Mouse (Mus musculus) NIH3T3 (cell line): Measurements from ENCODE around the gene Trank1.

Source experiments
- DNase-seq: peaks from one replicate; pipeline ENCODE4 v3.0.0-alpha.2; 2012; ENCODE audit warnings: low read depth

Trank1 gene

DNA sequence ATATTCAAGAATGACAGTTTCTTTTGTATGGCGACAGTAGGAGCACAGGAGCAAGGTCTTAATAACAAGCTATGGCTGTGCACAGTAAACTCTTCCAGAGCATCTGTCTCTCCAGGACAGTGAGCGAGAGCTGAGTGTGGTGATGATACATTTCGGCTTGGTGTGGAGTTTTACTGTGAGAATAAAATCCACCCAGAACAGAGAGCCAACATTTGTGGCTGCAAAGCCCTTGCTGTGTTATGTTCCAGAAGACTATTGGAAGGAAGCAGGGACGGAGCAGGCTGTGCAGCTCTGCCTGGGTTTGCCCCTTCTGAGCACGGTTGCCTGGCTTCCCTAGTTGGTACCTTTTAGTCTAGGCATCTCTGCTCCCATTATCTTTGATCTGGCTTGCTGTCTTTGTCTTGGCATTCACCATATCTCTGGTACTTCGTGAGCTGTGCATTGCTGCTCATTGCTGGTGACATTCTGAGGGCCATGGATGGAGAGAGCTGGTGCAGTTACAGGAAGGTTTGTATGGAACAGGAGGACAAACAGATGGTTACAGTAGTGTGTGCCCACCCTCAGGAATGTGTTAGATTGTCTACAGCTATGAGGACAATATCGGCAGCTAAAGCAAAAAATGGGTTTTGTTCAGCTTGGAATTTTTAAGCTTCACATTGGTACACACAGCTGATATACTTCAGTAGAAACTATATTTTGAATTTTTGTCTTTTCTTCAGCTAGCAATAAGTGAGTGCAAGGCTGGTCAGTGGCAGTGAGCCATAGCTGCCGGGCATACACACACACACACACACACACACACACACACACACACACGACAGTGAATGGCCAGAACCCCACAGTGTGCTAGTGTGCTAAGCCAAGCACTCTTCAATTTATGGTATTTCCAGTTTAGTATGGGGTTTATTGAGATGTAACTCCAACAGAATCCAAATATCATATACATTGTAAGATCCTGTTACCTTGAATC is 69.8 kb downstream of the Trank1 start:
- no peak for DNase-seq

GRCm38 (mm10) chr9:111382469-111382868 is 70.9 kb downstream of the Trank1 start:
- DNase-seq = no peak

GRCm38 (mm10) chr9:111383046-111383445 is 71.5 kb downstream of the Trank1 start:
- DNase-seq = no peak

DNA sequence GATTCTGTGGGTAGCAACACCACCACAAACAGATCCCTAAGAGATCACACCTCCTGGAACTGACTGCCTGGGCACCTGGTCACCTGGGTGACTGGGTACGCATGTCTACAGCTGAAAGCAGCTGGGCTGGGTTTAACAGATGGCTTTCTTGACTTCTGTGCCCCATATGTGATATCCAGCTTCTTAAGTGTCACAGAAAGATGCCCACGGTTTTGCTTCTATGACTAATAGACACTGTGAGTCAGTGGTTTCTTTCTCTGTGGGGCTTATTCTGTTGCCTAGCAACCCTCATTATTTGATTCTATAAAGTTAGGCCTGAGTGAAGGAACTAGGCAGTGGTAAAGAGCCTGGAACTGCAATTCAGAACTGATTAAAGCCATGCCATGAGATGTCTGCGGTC is 72.2 kb downstream of the Trank1 start:
- peak; percentile 12 for DNase-seq

- no peak for DNase-seq
Measured at GRCm38 (mm10) chr9:111385526-111386491, 74.3 kb downstream of the Trank1 start.

DNA sequence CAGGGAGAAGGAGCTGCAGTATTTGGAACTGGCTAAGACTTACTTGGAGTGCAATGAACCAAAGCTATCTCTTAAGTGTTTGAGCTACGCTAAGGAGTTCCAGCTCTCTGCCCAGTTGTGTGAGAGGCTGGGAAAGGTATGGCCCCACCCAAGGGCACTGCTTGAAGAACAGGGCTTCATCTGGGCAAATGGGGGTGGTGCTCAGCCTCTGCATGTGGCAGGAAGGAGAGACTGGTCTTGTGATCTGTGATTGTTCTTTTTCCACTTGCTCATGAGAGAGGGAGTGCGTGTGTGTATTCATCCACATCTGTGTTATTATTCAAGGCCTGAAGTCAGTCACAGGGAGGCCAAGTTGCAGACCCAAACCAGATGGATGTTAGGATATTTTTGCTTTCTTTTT is 75.0 kb downstream of the Trank1 start:
- no peak for DNase-seq

GRCm38 (mm10) chr9:111387576-111387975 is 76.0 kb downstream of the Trank1 start:
- DNase-seq = no peak

- peak; percentile 10 for DNase-seq
Measured at GRCm38 (mm10) chr9:111390016-111390415, 78.5 kb downstream of the Trank1 start.

DNA sequence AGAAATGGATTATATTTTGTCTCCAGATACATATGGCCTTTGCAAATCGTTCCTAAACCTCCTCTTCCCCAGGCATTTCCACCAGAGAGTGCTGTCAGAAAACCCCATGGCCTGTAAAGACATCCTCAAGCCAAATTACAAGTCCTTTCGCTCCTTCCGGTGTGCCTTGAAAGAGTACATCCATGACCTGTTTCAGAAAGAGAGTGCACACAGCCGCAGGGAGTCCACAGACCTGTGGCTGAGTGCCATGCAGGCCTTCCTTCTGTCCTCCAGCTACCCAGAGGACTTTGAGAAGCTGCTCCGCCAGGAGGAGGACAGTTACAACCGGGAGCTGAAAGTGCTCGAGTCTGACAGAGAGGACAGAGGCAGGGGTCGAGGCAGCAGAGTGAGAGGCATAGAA is 79.5 kb downstream of the Trank1 start:
- DNase-seq = no peak

- DNase-seq = no peak
Measured at GRCm38 (mm10) chr9:111391926-111392442, 80.4 kb downstream of the Trank1 start.

DNA sequence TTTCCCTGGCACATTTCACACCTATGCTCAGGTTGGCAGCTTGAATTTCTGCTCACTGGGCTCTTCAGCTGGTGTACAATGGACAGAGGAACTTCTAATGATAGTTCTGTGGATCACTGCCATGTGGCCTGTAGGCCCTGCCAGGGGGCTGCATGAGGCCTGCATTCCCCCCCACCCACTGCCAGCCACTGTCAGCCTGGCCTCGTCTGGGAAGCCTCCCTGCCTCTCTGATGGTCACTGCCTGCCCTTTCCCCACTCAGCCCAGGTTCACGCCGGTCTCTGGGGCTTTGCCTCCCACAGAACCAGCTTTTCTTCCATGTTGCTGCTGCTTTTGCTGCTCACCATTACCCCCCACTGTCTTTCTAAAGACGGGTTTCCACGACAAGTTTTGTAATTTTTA is 83.7 kb downstream of the Trank1 start:
- DNase-seq = no peak

DNA sequence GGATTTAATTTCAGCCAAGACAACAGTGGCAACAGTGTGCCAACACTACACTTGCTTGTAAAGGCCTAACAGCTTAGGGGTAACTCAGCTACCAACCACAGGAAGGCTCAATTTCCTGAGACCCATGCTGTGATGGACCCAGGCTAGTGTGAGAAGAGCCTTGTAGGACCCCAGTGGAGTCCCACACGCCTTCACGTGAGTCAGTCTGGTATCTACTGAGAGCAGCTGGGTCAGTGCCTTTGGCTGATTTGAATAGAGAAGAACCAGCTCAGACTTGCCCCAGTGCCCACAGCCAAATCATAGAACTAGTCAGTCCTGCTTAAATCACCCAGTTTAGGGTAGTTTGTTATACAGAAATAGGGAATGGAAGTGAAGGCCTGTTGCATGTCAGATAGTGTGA is 86.5 kb downstream of the Trank1 start:
- DNase-seq = no peak

DNA sequence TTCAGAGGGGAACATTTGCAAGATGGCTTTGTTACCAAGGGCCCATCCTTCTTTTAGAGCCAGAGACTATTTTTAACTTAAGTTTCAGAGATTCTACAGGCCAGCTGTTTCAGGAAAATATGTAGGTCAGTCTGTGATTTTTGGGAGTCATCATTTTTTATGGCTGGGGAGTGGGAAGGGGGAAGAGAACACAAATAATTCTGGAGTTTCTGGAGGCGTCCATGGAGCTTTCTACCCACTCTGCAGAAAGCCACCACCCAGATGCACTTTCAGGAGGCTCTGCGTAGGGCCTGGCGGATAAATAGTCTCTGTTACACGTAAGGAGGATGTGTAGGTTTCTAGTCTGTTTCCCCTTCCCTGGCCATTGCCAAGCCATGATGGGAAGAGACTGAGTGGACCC is 88.5 kb downstream of the Trank1 start:
- DNase-seq = no peak

DNA sequence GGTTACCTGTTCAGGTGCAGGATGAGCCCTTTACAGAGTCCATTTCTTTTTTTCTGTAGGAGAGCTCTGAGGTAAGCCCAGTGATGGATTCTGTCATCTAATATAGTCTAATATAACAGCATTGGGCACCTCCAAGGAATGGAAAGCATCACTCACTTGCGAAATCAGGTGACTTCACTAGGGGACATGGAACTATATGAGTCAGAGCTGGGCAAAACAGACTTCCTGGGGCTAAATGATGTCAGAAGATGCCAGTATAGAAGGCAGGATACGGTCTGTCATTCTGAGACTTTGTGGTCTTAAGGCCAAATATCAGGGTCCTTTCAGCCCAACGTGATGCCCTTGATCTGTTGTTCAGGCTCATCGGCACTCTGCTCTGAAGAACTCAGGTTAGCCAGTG is 91.6 kb downstream of the Trank1 start:
- no peak for DNase-seq

DNA sequence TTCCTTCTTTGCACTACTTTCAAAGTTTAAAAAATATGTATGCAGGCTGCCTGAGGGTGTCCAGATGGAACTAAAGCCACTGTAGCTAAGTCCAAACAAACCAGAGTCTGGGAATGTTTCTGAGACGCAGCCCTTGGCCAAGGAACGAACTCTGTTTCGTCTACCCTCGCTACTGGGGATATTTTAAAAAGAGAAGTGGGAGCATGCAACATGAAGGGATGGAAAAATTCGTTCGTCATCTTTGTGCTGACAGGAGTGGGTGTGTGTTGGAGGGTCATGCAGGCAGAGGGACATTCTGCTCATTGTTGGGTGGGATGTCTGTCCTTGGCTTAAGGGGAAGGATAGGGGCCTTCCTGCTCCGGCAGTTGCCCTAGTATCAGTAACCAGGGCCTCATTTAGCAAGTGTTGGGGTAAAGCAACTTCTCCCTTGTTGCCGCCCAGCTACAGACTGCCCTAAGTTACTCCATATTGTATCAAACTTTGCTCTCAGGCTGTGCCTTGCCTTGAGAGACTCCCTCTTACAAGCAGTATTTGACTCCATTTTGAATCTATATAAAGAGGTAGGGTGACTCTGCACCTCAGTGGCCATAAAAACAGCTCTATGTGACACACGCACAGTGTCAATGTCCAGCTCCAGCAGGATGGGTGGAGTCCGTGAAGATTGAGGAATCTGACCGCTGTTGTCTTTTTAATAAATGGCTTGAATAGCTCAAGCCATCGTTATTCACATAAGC is 93.0 kb downstream of the Trank1 start:
- no peak for DNase-seq

- DNase-seq = no peak
Measured at GRCm38 (mm10) chr9:111405080-111405428, 93.5 kb downstream of the Trank1 start.

- DNase-seq = no peak
Measured at GRCm38 (mm10) chr9:111408012-111408411, 96.5 kb downstream of the Trank1 start.

- no peak for DNase-seq
Measured at GRCm38 (mm10) chr9:111408427-111408826, 96.9 kb downstream of the Trank1 start.

DNA sequence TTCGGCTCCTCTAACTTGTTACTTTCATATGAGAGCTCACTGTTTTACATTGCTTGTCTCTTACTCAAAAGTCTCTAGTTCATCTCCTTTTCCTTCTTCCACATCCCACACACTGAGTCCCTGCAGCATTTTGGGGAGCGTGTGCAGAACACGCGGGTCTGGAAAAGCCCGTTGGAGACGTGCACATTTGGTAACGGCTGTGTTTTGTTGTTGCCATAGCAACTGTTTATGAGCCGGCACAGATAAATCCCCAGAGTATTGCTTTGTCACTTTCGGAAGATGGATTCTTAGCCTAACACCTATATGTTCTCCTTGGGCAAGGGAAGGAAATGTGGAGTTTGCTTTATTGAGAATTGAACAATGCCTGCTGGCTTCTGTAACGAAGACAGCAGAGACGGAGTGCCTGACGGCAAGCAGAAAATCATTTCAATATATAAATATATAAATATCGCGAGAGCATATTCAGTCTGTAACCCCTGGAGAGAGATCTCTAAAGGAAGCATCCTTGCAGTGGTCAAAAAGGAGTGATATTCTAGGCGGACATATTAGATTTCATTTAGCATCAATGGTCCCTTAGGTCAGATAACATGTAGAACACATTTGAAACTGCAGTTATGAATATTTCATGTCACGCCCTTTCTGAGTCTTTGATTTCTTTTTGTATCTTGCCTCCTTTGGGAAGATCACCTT is 101.1 kb downstream of the Trank1 start:
- no peak for DNase-seq

- no peak for DNase-seq
Measured at GRCm38 (mm10) chr9:111421862-111422261, 110.3 kb downstream of the Trank1 start.

DNA sequence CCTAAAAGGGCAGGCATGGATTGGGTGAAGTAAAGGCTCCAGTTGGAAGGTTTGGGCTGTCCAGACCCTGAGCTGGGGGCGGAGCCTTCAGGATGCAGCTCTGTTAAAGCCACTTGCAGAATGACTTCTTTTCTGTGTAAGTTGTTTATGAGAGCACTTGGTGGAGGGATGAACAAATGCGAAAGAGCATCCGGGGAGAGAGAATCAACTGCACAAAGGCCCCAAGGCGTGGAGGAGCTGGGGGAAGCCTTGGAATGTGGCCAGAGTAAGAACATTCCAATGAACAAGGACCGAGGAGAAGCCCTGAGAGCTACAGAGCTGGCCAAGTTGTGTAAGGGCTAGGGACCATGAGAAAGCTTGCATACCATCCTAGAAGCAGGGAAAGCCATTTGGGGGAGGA is 111.0 kb downstream of the Trank1 start:
- DNase-seq = no peak
